Mouse (Mus musculus): Measurements from ENCODE around the gene Gcnt2. TPM values are rescaled to one million over a fixed set of nuclear protein-coding genes. Genes with fewer than 3 reads are reported as not detected.

Gene Gcnt2
- 5.3 and 7.1 TPM in 2 replicates for polyA plus RNA-seq (2015; fragmentation: Nextera tagmentation; extraction: Ambion mirVana)

DNA sequence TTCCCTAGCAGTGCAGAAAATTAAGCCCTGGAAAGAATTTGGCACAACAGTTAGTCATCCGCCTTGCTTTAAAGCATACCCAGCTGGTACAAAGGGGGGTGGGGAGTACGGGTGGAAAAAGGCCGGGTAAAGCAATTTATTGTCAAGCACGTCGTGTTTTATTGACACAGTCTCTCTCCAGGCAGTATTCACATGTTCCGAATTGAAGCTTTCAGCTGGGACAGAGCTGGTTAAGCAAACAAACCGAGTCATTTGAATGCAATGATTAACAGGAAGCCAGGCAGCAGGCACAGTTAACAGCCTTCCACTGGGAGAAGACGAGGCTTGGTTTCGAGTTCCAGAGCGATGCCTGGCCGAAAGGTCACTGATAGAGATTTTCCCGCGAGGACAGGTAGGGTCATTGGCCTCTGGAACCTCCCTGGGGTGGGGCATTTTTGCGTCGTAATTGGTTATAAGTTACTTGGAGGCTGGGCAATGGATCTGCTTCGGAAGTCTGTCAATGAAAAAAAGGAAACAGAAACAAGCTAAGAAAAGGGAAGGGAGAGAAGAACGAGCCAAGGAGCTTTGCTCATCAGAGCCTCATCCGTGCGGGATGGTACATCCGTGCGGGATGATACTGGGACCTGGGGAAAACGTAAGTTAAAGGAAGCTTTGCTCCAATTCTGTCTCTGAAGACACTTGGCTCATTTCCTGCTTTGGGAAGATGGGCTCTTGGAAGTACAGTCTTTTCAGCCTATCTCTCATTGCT is at the start of gene Gcnt2:
Gcnt2 (plus strand) TSS at position 103 of the 748 bp plus-strand sequence.
- ATAC-seq: peak; percentile 48
- Histone ChIP-seq H3K36me3 (ENCODE audit: control insufficient read depth, insufficient read depth, low read length) (no peaks in the 10 kb centered on the region), H3K27me3 (replicated peaks; ENCODE audit: control insufficient read depth, insufficient read depth, low read length) (no peaks in the 10 kb centered on the region), H3K27ac (ENCODE audit: low read depth, low read length) (no peak within 1 kb of the TSS), H3K4me2 (ENCODE audit: low read length) (peak within 1 kb of the TSS; percentile 51), H3K4me1 (ENCODE audit: control insufficient read depth, insufficient read depth, low read depth, low read length) (no peaks in the 10 kb centered on the region), H3K9ac (ENCODE audit: low read depth, low read length) (no peak within 1 kb of the TSS), H3K9me3 (ENCODE audit: control insufficient read depth, low read length) (no peaks in the 10 kb centered on the region), H3K4me3 (ENCODE audit: low read length) (peak within 1 kb of the TSS; percentile 25)
- 51% methylated on average over 22 of the region's 22 CpGs for WGBS

DNA sequence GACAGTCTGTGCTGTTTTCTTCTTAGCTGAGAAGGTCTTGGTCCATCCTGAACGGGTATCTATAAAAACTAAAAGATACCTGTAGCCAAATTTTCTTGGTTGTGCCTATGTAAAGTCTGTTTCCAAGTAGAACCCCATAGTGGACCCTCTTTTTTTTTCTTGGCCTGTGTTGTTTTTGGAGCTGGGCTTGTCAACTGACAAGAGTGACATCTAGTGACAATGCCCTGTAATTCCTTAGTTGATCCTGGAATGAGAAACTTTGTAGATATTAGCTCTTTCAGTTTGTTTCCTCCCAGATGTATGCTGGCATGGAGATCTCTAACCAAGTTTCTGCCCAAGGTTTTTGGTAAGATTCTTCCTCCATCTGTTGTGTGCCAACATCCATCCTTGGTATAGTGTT is 38.9 kb upstream of the Gcnt2 start:
- H3K4me2 ChIP-seq (ENCODE audit: low read length): no peak overlapping the region
- no peak overlapping the region for H3K4me3 ChIP-seq (ENCODE audit: low read length)
- ATAC-seq: no peak
- H3K9ac ChIP-seq (ENCODE audit: low read depth, low read length): no peak overlapping the region
- H3K9me3 ChIP-seq (ENCODE audit: control insufficient read depth, low read length): no peaks in the 10 kb centered on the region
- H3K4me1 ChIP-seq (ENCODE audit: control insufficient read depth, insufficient read depth, low read depth, low read length): no peaks in the 10 kb centered on the region
- no peaks in the 10 kb centered on the region for H3K27me3 ChIP-seq (replicated peaks; ENCODE audit: control insufficient read depth, insufficient read depth, low read length)
- 55% methylated on average over 1 of the region's 1 CpGs for WGBS
- no peaks in the 10 kb centered on the region for H3K36me3 ChIP-seq (ENCODE audit: control insufficient read depth, insufficient read depth, low read length)
- no peak overlapping the region for H3K27ac ChIP-seq (ENCODE audit: low read depth, low read length)

DNA sequence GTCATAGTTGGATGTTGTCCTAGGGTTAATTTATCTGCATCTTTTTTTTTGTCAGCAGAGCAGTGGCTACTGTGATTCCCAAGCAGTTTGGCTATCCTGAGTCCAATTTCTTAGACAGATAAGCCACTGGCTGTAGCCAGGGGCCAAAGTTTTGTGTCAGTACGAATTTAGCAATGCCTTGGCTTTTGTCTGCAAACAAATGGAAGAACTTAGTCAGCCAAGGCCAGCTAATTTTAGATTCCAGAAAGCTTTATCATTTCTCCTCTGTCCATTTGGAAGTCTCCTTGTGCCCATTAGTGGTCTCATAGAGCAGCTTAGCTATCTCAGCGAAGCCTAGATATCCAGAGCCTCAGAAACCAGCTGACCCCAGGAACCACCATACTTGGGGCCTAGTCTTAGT is 37.6 kb upstream of the Gcnt2 start:
- Histone ChIP-seq H3K9ac (ENCODE audit: low read depth, low read length) (no peak overlapping the region), H3K36me3 (ENCODE audit: control insufficient read depth, insufficient read depth, low read length) (no peaks in the 10 kb centered on the region), H3K9me3 (ENCODE audit: control insufficient read depth, low read length) (no peaks in the 10 kb centered on the region), H3K27ac (ENCODE audit: low read depth, low read length) (no peak overlapping the region), H3K27me3 (replicated peaks; ENCODE audit: control insufficient read depth, insufficient read depth, low read length) (no peaks in the 10 kb centered on the region), H3K4me2 (ENCODE audit: low read length) (no peak overlapping the region), H3K4me1 (ENCODE audit: control insufficient read depth, insufficient read depth, low read depth, low read length) (no peaks in the 10 kb centered on the region), H3K4me3 (ENCODE audit: low read length) (no peak overlapping the region)
- 76% methylated on average over 2 of the region's 2 CpGs for WGBS
- ATAC-seq: no peak

DNA sequence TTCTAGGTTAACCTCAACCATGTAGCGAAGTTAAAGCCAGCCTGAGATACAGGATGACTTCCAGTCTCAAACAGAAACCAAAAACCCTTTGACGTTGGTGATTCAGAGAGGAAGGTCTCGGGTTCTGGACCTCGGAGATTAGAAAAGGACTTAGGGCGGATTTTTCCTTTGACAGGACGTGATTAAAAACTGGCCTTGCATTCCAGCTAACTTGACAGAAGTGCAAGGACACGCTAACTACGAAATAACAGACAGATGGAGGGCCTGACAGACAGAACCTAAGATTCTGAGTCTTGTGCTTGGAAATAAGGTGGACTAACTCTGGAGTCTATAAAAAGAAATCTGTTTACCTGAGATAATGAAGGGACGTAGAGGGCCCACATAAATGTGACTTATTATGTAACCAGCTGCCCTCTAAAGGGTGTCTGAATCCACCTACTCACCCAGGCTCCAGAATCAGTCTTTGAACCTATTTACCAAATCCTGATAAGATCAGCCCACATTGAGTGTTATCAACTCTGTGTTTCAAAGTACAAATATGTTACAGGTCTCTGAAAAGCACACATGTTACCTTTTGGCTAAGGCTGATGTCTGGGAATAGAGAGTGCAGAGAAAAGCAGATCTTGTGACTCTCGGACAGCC is 18.3 kb upstream of the Gcnt2 start:
- Histone ChIP-seq H3K9ac (ENCODE audit: low read depth, low read length) (no peak overlapping the region), H3K9me3 (ENCODE audit: control insufficient read depth, low read length) (no peaks in the 10 kb centered on the region), H3K4me3 (ENCODE audit: low read length) (no peak overlapping the region), H3K4me1 (ENCODE audit: control insufficient read depth, insufficient read depth, low read depth, low read length) (no peaks in the 10 kb centered on the region), H3K4me2 (ENCODE audit: low read length) (no peak overlapping the region), H3K27me3 (replicated peaks; ENCODE audit: control insufficient read depth, insufficient read depth, low read length) (no peaks in the 10 kb centered on the region), H3K27ac (ENCODE audit: low read depth, low read length) (no peak overlapping the region), H3K36me3 (ENCODE audit: control insufficient read depth, insufficient read depth, low read length) (no peaks in the 10 kb centered on the region)
- WGBS: 83% methylated on average over 10 of the region's 10 CpGs
- ATAC-seq: no peak

DNA sequence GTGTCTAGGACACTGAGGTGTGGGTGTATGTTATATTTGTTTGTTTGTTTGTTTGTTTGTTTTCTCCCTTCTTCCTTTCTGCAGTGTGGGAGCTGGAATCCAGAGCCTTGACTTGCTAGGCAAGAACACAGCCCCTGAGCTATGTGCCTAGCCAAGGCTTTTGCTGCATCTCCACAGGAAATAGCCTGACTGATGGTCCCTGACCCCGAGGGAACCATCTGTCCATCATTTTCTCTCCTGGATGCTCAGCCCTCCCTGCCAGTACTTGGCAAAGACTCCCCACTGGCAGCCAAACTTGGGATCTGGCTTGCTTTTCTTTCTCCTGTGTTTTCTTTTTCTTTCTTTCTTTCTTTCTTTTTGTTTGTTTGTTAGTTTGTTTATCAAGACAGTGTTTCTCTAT is 17.4 kb upstream of the Gcnt2 start:
- no peak overlapping the region for H3K4me2 ChIP-seq (ENCODE audit: low read length)
- no peak overlapping the region for H3K27ac ChIP-seq (ENCODE audit: low read depth, low read length)
- H3K36me3 ChIP-seq (ENCODE audit: control insufficient read depth, insufficient read depth, low read length): no peaks in the 10 kb centered on the region
- 28% methylated on average over 1 of the region's 1 CpGs for WGBS
- no peak overlapping the region for H3K9ac ChIP-seq (ENCODE audit: low read depth, low read length)
- no peak for ATAC-seq
- H3K27me3 ChIP-seq (replicated peaks; ENCODE audit: control insufficient read depth, insufficient read depth, low read length): no peaks in the 10 kb centered on the region
- no peaks in the 10 kb centered on the region for H3K4me1 ChIP-seq (ENCODE audit: control insufficient read depth, insufficient read depth, low read depth, low read length)
- H3K9me3 ChIP-seq (ENCODE audit: control insufficient read depth, low read length): no peaks in the 10 kb centered on the region
- no peak overlapping the region for H3K4me3 ChIP-seq (ENCODE audit: low read length)

DNA sequence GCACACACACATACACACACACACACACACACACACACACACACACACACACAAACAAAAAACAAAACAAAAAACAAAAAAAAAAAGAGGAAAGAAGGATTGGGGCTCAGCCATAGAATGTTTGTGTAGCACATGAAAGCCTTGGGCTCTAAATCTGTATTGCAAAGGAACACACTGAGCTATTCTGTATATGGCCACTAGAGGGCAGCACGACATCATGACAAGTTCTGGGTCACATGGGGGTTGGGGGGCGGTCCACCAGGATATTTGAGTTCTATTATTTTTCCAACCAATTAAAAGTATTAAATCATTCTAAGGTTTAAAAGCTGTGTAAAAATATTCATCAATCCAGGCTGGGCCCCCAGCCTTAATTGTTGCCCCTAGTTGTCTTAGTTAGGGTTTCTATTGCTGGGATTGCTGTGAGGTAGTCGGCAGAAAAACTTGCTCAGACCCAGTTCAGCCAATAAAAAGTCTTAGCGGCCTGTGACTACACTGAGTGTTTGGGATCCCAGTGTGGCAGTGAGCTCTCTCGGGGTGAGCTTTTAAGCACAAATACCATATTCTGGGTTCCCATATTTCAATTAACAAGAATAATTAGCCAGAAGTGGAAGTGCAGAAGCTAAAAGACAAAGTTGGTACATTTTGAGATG is 16.0 kb upstream of the Gcnt2 start:
- H3K36me3 ChIP-seq (ENCODE audit: control insufficient read depth, insufficient read depth, low read length): no peaks in the 10 kb centered on the region
- no peak overlapping the region for H3K9ac ChIP-seq (ENCODE audit: low read depth, low read length)
- H3K4me1 ChIP-seq (ENCODE audit: control insufficient read depth, insufficient read depth, low read depth, low read length): no peaks in the 10 kb centered on the region
- peak overlapping the region; percentile 41; the same call in 1 of the 2 replicates for H3K4me2 ChIP-seq (ENCODE audit: low read length)
- H3K4me3 ChIP-seq (ENCODE audit: low read length): no peak overlapping the region
- WGBS: 24% methylated on average over 5 of the region's 5 CpGs
- ATAC-seq: peak; percentile 88
- H3K27ac ChIP-seq (ENCODE audit: low read depth, low read length): no peak overlapping the region
- H3K27me3 ChIP-seq (replicated peaks; ENCODE audit: control insufficient read depth, insufficient read depth, low read length): no peaks in the 10 kb centered on the region
- no peaks in the 10 kb centered on the region for H3K9me3 ChIP-seq (ENCODE audit: control insufficient read depth, low read length)

DNA sequence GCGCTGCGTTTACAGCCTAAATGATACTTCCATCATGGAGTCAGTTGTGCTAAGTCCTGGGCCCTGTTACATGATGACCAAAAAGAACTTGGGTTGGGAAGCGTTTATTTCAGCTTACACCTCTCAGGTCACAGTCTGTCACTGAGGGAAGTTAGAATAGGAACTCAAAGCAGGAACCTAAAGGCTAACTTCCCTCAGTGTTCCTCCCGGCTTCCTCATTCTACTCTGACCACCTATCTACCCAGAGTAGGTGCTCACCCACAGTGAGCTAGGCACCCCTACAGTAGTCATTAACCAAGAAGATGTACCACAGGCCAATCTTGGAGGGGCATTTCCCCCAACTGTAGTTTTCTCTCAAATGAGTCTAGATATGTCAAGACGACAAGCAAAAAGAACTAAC is 15.4 kb upstream of the Gcnt2 start:
- Histone ChIP-seq H3K4me2 (ENCODE audit: low read length) (no peak overlapping the region), H3K4me1 (ENCODE audit: control insufficient read depth, insufficient read depth, low read depth, low read length) (no peaks in the 10 kb centered on the region), H3K27me3 (replicated peaks; ENCODE audit: control insufficient read depth, insufficient read depth, low read length) (no peaks in the 10 kb centered on the region), H3K36me3 (ENCODE audit: control insufficient read depth, insufficient read depth, low read length) (no peaks in the 10 kb centered on the region), H3K4me3 (ENCODE audit: low read length) (no peak overlapping the region), H3K27ac (ENCODE audit: low read depth, low read length) (no peak overlapping the region), H3K9me3 (ENCODE audit: control insufficient read depth, low read length) (no peaks in the 10 kb centered on the region), H3K9ac (ENCODE audit: low read depth, low read length) (no peak overlapping the region)
- ATAC-seq: no peak
- 93% methylated on average over 5 of the region's 5 CpGs for whole genome bisulfite sequencing

DNA sequence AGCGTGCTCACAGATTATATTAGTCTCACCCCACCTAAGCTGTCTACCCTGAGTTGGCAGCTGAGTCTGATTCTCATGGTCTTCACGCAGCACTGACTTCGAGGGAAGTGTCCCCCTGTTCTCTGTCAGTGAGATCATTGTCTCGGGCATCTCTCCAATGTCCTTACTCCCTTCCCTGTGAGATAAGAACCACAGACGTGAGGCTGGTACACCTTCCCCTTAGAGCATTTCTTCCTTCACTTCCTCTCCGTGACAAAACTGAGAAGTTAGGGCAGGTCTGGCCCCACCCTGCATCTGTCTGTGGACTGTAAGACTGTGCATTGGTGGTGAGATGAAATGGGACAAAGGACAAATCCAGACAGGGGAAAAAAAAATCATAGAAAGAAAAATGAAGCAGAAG is 13.6 kb upstream of the Gcnt2 start:
- no peak overlapping the region for H3K4me3 ChIP-seq (ENCODE audit: low read length)
- H3K9me3 ChIP-seq (ENCODE audit: control insufficient read depth, low read length): no peaks in the 10 kb centered on the region
- H3K4me2 ChIP-seq (ENCODE audit: low read length): no peak overlapping the region
- H3K27ac ChIP-seq (ENCODE audit: low read depth, low read length): no peak overlapping the region
- H3K4me1 ChIP-seq (ENCODE audit: control insufficient read depth, insufficient read depth, low read depth, low read length): no peaks in the 10 kb centered on the region
- no peak overlapping the region for H3K9ac ChIP-seq (ENCODE audit: low read depth, low read length)
- no peaks in the 10 kb centered on the region for H3K36me3 ChIP-seq (ENCODE audit: control insufficient read depth, insufficient read depth, low read length)
- no peaks in the 10 kb centered on the region for H3K27me3 ChIP-seq (replicated peaks; ENCODE audit: control insufficient read depth, insufficient read depth, low read length)
- no peak for ATAC-seq
- 73% methylated on average over 6 of the region's 6 CpGs for WGBS

DNA sequence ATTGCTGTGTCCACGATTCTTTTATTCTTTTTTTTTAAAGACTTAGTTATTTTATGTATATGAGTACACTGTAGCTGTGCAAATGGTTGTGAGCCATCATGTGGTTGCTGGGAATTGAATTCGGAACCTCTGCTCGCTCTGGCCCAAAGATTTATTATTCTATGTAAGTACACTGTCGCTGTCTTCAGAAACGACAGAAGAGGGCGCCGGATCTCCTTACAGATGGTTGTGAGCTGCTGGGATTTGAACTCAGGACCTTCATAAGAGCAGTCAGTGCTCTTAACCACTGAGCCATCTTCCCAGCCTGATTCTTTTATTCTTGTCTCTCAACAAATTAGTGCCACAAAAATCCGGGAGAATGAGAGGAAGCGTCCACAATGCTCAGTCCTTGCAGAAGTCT is 13.2 kb upstream of the Gcnt2 start:
- H3K9ac ChIP-seq (ENCODE audit: low read depth, low read length): no peak overlapping the region
- H3K9me3 ChIP-seq (ENCODE audit: control insufficient read depth, low read length): no peaks in the 10 kb centered on the region
- no peak overlapping the region for H3K4me3 ChIP-seq (ENCODE audit: low read length)
- 62% methylated on average over 9 of the region's 9 CpGs for WGBS
- ATAC-seq: no peak
- H3K27ac ChIP-seq (ENCODE audit: low read depth, low read length): no peak overlapping the region
- no peaks in the 10 kb centered on the region for H3K36me3 ChIP-seq (ENCODE audit: control insufficient read depth, insufficient read depth, low read length)
- H3K4me1 ChIP-seq (ENCODE audit: control insufficient read depth, insufficient read depth, low read depth, low read length): no peaks in the 10 kb centered on the region
- no peaks in the 10 kb centered on the region for H3K27me3 ChIP-seq (replicated peaks; ENCODE audit: control insufficient read depth, insufficient read depth, low read length)
- no peak overlapping the region for H3K4me2 ChIP-seq (ENCODE audit: low read length)

Data from hindbrain, embryonic 16.5 days (tissue).